Mouse (Mus musculus): ENCODE measurements around the gene Cstad.
A peak's percentile ranks its signal among the peaks of the same experiment; 100 is the strongest.

Gene Cstad

DNA sequence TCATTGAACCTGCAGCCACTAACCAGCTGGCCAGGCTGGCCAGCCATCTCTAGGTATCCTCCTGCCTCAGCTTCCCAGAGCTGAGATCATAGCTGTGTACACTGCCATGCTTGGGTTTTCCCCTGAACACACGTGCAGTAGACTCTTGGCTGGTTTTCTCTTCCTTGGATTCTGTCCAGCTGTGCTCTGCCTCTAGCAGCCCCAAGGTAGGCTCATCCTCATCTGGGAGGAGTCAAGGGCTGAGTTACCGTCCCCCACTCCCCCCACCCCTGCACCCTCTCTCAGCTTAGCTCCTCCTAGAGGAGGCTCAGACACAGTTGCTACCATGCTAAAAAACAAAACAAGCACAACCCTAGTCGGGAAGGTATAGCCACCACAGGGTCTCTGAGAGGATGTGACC lies 4.8 kb downstream of the Cstad start:
- DNase-seq = no peak

DNA sequence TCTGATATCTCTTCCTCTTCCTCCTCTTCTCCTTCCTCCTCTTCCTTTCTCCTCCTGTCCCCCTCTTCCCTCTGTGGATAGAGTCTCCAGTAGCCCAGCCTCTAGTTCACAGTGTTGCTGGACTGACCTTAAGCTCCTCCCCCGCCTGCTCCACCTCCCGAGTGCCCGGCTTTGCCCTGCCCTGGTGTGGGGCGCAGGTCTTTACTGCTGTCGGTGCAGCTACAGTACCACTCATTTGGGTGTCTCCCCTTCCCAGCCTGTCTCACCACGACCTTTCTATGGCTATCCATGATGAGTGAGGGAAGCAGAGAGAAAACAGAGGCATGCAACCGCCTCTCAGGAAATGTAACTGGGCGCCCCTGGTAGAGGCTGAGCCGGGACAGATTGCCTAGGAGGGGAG lies 5.5 kb downstream of the Cstad start:
- no peak for DNase-seq

DNA sequence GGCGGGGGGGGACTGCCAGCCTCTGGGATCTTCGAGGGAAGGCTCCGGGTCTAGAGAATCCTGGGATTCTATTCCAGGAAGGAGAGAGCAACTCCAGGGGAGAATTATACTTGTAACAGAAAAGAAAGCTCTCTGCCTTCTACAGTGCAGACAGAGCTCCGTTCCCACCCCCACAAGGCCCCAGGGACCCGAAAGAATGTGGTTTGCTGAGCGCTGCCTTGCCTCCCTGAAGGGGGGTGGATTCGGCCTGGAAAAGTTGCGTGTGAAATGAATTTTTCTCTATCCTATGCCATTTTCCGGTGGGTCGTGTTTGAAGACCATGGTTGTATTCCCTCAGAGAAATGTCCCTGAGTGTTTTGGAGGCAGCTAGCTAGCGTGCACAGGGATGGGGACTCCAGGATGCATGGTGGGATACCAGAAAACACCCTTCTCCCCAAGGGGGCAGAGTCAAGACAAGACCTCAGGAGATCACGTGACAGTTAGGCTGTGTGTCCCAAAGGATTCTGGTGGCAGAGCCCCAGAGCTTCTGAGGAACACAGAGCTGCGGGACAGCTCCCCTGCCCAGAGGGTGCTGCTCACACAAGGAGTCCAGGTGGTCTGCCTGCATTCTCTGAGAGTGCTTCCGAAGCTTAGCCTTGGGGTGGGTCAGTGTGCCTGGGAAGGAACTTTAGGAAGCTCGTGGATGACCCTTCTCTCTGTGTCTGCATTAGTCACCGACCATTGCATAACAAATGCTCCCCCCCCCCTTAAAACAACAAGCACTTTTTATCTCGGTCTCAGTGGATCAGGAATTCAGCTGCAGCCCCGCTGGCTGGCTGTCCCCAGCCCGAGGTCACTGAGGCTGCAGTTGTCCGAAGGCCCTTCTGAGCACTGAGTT lies 6.4 kb downstream of the Cstad start:
- no peak for DNase-seq

DNA sequence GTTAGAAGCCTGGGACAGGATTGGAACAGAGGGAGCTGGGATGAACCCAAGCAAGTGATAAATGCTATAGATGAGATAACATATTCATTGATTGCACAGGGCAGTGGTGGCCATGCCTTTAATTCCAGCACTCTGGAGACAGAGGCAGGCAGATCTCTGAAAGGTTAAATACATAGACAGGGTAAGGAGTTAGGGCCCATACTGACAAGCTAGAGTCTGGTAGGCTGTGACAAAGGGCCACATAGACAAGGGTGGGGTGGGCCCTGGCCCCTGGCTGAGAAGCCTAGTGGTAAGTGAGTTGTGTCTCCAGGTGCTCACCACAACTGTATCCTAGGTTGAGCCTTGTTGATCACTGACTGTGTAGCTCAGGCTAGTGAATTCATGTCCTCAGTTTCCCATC lies 7.6 kb downstream of the Cstad start:
- DNase-seq = no peak

DNA sequence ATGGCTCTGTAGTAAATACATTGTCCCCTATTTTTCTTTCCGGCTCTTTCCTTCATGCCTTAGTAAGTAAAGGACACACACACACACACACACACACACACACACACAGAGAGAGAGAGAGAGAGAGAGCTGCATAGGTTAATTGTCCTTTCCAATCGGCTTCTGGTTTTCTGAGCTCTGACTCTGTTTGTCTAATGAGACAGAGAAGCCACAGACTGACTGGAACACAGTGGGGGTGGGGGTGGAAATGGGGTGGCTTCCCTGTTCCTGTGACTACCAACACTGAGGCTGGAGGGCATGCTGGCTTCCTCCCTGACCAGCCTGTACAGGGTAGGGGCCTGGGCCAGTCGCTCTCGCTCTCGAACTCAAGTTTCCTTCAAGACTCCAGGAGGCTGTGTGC lies 8.9 kb downstream of the Cstad start:
- DNase-seq = no peak

DNA sequence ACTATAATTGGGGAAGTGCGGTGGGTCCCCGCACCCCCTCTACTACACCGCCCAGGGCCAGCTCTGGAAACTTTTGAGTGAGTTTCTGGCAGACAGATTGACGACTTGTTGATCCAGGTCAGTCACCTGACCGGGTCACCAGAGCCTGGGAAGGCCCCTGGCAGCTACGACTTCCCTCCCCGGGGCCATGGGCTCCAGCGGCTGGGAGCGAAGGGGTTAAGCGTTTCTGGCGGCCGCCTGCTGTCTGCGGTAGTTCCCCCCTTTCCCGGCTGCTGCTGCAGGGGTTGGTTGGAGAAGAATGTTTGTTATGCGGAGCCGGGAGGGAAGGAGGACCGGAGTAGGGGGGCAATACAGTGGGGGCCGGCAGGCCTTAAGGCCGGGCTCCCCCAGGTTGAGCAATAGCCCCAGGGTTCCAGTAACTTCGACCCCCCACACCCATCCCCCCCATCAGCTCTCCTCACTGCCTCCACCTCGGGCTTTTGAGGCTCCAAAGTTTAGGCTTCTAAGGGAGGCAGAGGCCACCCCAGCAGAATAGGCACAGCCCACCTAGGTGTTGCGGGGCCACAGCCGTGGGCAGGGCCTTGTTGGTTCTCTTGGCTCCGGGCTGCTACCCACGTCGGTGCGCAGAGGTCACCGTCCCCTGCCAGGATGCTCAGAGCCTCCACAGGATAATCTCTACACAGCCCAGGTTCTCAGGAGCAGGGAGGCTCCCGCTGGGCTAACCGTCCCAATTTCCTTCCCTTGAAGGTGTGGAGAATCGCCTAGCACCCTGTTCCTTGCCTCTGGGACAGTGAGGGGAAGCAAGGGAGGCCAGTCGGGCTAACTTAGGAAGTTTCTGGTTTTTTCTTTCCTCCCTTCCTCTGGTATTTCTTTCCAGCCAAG lies 10.3 kb downstream of the Cstad start:
- DNase-seq = no peak

DNA sequence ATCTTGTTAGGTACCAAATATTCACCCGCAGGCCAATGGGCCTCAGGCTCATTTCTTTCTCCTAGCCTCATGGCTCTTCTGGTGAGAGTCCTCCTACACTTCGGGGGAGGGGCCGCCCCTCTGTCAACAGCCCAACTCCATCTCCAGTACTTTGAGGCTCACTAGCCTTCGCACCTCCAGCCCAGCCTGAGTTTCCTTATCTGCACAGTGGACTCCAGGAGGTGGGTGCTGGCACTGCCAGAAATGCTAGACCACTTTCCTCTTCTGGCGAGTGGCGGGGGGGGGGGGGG lies 10.9 kb downstream of the Cstad start:
- no peak for DNase-seq

DNA sequence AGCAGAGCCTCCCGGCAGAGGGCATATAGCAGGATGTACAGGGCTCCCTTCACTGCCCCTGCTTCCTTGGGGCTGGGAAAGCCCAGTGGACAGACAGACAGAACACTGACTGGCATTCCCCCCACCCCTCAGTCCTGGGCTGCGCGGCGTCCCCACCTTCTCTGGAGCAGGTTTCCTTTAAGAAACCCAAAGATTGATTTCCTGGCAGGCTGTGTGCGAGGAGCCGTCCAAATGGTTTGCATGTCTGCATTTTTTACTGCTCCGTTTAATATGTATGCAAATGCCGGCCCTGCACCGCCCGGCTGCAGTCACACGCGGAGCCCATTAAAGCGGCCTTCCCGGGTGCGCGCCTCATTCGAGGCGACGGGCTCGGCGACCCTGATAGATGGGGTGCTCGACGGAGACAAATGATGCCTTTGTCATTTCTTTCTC lies 11.8 kb downstream of the Cstad start:
- DNase-seq = no peak

DNA sequence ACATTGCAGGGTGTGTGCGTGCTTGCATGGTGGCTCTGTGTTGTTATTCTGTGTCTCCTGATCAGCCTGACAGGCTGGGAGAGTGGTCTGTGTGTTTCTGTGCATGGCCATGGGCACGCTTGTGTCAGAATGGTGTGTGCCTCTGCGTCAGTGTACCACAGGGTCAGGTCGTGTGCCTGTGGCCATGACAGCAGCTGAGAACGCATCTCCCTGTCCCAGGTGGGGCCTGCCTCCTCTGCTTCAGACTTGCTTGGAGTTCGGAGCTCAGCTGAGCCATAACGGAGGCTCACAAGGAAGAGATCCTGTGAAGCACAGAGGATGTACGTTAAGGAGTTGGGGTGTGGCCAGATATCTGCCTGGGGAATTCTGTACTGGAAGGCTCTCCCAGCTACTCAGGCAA lies 13.1 kb downstream of the Cstad start:
- DNase-seq = no peak

DNA sequence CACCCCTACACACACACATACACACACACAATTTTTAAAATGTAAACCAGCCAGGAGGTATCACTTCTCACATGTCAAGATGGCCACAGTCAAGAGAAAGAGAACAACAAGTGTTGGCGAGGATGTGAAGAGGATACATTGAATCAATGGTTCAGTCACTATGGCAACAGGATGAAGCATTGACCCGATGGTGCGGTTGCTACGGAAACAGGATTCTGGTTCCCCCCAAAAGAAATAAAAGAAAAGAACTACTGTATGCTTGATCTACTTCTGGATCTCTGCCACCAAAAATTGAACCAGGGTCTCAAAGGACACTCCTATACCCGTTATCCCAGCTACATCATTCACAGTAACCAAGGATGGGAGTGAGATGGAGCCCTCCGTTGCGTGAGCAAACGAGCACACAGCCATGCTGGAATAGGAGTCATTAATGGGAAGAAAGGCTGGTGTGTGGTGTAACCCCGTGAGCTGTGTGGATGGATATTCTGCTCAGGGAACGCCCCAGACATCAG lies 13.9 kb downstream of the Cstad start:
- DNase-seq = no peak

DNA sequence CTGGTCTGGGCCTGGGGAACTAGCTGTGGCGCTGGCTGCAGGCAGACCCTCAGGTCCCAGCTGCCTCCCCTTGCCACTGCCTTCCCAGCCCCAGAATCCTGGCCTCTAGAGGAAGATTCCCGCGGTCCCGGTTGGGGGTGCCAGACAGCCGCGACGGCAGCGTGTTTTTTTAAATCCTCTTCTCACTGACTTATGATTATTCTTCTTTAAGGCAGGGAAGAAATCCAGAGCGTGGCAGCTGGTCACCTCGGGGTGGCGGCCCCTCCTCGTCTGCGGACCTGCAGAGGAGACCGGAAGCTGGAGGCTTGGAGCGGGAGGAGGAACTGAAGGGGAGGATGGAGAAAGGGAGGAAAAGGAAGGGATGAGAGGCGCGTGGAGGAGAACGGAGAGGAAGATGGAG lies 18.7 kb downstream of the Cstad start:
- DNase-seq = no peak

DNA sequence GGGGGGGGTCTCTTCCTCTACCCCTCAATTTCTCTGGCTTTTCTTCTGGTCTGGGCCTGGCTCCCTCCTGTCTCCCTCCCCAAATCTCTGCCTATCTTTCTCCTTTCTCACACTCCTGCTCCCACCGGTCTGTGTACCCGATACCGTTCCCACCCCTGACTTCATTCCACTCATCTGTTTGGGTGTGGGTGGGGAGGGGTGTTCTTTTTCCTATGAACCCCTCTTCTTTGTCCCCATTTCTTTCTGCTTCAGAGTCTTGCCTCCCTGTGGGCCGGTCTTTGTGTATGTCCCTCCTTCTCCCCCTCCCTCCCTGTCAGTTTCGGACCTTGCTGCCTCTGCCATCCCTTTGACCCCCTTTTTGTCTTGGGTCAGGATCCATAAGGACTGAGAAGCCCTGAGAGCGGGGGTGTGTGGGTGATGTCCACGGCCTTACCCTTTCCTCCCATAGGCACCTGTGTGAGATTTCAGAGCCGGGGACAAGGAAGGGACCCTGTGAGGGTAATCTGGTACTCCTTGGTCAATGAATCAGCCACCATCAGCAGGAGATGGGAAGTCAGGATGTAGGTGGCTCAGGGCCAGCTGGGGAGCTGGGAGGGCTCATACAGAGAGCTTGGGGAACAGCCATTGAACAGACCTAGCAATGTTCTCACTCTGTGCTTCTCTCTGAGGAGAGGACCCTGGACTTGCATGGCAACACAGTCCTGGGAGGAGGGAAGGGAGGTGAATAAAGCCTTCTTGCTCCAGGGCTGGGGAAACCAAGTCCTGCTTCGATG lies 19.5 kb downstream of the Cstad start:
- no peak for DNase-seq

DNA sequence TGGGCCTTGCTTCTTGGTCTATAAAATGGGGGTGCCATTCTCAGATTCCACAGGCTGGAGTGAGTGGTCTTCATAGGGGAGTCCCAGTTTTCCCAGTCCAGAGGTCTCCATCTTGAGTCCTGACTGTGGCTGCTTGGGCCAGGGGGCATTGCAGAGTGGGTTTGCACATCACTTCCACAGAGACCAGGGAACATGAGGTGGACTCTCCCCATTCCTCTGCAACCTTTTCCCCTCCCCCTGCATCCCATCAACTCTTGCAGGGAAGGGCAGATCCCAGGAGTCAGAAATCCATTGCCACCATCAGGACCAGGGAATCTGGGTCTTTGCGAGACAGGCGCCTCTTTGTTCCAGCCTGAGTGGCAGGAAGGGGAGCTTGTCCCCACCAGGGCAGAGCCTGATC lies 21.0 kb downstream of the Cstad start:
- DNase-seq = no peak

DNA sequence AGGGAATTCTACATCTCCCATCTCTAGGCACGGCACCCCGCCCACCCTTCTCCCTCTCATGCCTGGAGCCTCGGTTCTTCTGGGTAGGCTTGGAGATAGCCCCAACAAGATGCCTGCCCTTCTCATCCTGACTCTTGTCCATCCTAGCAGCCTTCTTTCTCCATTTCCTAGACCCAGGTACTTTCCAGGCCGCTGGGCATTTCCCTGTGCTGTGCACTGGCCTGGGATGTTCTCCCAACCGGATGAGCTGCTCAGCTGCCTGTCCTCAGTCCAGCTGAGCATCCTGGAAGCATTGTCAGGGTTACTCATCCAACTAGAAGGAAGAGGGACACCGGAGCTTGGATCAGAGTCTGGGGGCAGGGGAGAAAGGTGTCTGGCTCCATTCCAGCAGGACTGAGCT lies 21.6 kb downstream of the Cstad start:
- DNase-seq = no peak

DNA sequence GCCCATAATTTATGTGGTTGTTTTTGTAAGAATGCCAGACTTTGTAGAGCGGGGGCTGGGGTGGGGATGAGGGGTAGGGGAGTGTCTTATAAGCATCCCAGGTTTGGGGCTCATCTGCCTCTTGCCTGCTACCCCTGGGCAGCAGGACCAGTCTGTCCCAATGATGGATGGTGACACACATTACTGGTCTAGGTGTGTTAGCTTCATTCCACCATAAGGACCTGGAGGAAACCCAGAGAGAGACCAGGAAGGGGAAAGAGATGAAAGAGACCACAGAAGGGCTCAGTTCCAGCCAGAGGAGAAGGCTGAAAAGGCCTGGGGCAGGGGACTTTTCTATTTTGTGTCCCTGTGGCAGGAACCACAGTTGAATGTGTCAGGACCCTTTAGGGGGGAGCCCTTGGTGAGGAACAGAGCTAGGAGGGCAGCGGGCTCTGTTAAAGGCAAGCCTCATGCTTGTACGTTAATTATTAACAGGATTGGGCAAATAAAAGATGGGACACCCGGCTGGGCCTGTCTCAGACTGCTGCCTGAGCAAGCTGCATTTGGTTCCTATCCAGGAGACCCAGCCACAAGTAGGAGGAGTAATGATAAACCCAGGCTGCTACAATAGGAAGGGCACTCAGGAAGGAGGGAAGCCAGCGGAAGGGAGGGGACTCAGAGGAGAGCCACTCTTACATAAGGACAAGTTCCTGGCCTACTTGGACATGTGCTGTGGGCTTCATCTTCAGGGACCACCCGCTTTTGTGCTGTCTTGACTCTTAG lies 23.8 kb downstream of the Cstad start:
- DNase-seq = no peak

DNA sequence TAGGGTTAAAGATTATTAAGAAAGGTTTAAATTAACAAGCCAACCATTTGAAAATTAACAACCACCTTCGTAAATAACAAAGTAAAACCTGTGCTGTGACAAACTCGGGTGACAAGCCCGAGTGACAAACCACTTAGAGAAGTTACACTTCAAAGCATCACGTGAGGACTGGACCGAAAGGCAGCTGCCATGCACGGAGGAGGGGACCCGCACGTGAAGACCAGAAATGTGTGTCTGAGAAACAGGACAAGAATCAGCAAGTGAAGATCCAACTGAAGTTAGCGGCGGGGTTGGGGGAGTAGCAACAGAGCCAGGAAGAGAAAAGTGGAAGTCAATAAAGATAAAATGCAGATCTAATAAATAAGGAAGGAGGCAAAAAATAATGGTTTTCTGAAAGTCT lies 29.0 kb downstream of the Cstad start:
- no peak for DNase-seq

DNA sequence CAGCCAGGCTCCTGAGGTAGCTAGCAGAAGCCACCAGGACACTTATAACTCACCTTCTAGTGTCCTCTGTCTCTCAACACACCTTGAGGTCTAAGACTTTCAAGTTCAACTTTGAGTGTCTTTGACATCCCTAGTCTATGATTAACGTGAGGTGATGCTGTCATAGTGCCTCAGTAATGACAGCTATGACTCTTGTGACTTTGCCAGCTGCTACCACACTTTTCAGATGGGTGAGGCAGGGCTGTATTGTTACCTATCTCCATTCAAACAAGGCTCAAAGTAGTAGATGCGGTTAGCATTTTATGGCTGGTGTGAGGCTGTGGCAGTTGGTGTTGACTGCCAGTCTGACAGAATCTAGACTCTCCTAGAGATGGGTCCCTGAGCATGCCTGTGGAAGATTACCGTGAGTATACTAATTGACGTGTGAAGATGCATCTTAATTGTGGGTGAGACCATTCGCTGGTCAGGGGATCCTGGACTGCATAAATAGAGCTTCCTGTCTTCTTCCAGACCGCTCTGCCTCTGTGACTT lies 30.5 kb downstream of the Cstad start:
- no peak for DNase-seq

DNA sequence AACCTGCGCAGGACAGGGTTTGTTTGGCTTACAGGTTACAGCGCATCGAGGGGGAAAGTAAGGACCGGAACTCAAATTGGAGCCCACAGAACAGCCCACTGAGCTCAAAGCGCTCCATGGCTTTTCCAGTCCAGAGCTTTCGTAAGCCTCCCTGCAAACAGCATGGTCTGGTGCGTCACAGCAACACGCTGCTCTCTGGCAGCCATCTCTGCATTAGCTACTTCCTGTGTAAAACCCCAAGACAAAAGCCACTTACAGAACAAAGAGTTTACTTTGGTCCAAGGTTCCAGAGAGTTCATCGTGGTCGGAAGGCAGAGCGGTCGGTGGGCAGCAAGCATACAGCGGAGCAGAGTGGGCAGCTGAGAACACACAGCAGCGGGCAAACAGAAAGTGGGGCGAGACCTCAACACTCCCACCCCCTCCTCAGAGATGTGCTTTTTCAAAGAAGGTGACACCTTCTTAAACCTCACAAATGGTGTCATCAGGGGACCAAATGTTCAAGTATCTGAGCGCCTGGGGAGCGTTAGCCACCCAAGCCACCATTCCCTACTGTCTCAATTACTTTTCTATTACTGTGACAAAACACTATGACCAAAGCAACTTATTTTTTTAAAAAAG lies 31.3 kb downstream of the Cstad start:
- DNase-seq = peak in 1 of 2 experiments; percentile 33

DNA sequence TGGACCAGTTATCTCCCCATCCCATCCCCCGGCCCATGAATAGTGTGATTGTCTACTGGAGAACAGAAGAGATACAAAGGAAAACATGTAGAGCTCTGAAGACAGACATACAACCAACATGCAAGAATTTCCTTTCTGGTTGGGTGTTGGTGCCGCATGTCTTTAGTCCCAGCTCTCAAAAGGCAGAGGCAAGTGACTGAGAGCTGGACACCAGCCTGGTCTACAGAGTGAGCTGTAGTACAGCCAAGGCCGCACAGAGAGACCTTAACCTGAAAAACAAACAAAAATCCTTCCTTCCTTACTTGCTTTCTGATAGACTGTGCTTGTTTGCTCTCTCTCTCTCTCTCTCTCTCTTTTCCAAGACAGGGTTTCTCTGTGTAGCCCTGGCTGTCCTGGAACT lies 32.5 kb downstream of the Cstad start:
- DNase-seq = no peak

DNA sequence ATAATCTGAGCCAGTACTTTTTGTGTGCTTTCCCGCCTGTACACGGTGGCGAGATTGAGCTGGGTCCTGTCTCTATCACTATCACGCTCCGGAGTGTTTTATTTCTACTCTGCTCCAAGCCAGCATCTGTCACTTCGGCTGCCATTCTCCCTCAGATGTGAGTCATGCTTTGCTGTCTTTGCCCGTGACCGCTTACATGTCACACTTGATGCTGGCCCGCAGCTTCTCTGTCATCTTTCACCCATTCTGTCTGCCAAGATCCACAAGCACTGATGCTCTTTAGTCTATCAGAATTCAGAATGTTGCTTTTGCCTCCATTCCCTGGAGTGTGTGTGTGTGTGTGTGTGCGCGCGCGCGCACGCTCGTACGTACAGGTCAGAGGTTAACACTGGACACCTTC lies 33.5 kb downstream of the Cstad start:
- no peak for DNase-seq

DNA sequence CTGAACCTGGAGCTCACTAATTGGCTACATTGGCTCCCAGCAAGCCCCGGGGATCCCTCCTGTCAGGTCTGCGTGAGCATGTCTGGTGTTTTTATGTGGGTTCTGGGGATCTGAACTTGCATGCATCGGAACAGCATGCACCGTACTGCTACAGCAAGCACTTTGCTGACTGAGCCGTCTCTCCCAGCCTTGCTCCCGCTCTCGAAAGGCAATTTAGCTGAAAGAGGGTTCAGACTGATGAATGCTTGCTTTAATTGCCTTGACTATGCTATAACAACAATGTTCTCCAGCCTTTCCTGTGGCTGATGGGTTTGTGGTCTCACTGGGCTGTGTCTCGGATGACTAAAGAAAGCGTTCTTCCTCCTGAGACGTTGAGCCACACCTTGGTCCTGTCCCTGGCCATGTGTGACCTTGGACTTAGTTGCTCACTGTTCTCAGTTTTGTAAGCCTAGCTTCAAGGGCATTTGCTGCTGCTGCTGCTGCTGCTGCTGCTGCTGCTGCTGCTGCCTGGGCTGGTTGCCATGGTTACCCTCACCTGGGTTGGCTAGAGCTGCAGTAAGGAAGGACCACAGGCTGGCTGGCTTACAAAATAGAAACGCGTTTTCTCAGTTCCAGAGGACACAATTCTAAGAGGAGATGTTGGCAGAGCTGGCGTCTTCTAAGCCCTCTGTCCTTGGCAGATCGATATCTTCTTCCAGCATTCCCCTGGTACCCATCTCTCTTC lies 34.4 kb downstream of the Cstad start:
- no peak for DNase-seq
